Mouse (Mus musculus) hindlimb bud, embryonic 11.5 days (tissue): ENCODE measurements around the gene Ttc41.
A peak's percentile ranks its signal among the peaks of the same experiment; 100 is the strongest.

Source experiments
- DNase-seq: peaks from one replicate; pipeline ENCODE4 v3.0.0-alpha.2; 2012; ENCODE audit warnings: low read depth, low spot score; ENCODE audit errors: extremely low spot score

Ttc41 gene

DNA sequence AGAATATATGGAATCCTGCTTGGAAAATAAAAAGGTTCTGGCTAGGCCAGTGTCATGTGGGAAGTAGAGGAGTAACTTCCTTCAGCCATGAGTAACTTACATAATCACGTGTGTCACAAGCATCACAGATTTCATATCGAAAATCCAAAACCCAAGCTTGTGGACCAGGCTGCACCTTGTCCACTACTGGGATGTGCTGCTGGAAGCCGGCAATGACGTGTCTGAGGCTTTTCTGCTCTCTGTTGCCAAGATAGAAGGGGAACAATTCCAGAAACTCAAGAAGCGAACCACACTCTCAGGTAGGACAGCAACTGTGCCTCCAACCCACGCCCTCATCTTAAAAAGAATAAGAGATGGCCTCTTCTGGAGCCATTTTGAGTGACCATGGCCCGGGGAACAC is 38.7 kb downstream of the Ttc41 start:
- no peak for DNase-seq

DNA sequence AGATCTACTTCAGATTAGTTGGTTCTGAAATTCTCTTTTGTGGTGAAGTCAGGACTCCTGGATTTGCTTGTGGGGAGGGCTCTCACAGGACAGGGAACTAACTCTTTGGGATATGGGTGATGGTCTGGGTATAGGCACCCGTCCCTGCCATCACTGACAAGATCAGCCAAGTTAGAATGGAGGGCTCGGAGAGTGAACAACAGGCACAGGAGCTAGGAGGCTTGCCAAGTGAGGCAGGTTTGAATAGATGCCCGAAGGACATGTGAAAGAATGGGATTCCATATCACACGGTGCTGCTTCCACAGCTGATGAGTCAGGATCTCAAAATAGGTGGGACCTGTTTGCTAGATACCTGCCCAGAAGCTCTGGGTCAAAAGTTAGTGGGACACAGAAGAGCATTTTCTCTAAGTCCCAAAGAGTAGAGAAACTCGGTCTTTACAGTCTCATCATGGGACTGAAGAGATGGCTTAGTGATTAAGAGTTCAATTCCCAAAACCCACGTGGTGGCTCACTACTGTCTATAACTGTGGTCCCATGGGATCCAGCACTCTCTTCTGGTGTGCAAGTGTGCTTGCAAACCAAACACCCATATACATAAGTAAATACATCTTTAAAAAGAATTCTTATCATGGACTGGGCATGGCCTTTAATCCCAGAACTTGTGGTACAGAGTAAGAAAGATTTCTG is 50.3 kb downstream of the Ttc41 start:
- no peak for DNase-seq

DNA sequence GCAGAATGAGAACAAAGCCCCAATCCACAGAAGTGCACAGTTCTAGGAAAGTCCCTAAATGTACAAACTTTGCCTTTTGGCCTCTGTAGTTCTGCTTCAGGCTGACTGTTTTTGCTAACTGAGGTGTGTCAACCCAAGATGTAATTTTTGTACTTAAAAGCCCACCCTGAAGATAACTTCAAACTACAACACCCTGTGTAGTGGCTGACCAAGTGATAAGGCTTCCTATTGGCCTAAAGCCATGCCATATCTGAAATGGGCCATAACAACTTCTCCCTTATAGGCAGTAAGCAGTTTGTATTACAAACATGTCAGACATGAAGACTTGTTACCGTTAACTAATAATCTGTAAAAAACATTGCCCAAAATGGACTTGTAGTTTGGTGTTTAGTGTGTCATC is 52.1 kb downstream of the Ttc41 start:
- DNase-seq: no peak

DNA sequence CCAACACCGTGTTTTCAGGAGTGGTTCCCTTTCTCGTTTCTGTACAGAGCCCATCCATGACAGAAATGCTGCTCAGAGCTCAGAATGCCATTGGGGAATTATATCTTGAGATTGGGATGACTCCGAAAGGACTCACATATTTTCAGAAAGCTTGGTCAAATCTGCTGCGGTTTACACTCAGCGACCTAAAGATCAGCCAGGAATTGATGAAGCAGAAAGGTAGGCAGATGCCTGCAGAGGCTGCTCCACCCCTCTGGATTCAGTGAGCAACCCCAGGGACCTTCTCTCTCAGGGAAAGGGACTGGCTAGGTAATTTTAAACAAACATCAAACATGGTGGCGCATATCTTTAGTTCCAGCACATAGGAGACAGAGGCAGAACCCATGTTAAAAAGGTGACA is 52.6 kb downstream of the Ttc41 start:
- no peak for DNase-seq

DNA sequence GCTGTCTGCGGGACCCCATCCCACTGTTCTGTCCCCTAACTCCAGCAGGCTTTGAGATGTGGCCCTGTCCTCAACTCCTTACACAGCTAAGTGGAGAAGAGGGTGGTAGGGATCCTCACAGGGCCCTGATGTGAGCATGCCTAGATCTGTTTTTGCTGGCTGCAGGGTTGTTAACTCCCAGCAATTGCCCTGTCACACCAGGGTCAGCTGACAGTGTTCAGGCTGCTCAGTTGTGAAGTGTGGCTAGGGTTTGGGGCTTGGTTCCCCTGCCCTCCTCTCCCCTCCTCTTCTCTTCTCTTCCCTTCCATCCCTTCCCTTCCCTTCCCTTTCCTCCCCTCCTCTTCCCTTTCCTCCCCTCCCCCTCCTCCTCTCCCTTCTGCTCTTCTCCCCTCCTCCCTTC is 55.6 kb downstream of the Ttc41 start:
- no peak for DNase-seq

DNA sequence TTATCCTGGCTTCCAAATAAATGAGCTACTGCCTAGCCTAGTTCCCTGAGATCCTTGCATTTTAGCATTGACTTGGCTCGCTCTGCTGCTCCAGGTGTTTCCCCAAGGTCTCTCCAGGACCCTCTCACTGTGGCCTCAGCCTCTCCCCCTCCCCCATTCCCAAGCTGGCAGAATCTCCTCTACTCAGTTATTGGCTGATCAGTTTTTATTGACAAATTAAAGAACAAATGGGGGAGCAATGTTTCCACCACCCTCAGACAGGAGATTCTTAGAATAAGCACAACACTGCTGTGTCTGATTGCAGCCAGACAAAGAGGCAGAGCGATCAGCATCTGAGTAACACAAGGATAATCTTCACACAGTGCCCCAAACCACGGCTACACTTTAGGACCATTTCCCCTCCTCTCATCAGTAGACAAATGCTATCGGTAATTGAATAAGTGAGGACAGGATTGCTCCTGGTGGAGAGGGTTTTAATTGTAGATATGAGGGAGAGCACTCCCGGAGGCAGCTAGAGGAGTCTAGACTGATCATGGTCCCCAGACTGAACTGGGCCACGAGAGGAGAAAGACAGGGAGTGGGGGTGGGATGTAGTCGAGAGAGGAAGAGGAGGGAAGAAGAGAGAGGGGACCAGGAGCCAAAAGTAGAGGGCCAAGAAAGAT is 56.2 kb downstream of the Ttc41 start:
- no peak for DNase-seq

DNA sequence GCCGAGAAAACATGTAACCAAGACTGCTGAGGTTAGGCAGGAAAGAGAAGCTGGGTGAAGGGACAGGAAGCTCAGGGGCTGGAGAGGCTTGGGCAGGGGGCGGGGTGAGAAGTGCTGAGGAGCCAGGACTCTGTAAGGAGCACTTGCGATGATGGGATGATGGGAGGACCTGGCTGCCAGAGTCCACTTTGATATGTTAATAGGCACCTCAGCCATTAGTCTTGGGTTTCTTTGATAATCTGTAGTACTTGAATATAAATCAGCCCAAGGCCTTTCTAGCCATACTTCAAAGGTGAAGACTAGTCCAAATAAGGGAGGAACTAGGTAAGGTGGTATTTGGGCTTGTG is 56.7 kb downstream of the Ttc41 start:
- no peak for DNase-seq

DNA sequence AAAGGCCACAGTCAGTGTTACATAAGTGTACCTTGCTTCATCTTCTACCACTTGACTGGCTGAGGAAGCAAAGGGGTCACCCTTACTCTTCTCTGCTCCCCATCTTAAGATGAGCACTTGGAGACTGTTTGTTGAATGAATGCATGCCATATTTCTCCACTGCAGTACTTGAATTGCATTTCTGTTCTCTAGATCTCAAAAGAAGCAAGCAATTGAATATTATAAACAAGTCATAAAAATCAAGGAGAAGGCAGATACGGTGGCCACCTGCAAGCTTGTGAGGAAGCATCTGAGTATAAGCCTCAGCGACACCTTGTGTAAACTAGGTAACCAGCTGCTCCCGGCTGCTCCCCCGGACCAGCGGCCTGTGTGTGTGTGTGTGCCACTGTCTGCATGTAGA is 58.1 kb downstream of the Ttc41 start, which contains the start of gene Gm49358:
Gm49358 (plus strand) TSS at position 301 of the 400 bp plus-strand sequence.
- no peak for DNase-seq

DNA sequence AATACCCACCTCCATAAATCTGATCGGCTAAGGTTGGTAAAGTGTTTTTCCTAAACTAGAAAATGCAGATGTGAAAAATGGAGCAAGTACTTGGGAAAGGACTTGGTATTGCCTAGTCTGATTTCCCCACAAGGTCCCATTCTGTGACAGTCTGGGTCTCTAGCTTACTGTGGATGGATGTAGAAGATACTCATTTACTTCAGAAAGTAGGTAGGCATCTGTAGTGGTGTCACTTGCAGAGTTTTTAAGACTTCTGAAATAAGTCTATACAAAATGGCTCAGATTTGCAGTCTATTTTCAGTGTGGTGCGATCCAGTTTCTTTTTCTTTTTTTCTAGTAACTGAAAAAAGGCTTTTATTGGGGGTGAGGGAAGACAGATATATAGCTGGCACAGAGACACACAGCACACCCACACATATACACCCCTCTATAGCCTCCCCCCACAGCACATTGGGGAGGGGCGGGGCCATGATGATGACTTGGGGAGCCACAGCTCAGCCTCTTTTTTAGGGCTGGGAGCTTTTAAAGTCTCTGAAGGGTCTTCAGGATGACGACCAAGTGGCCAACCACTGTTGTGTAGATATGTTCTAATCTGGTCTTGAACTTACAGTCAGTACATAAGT is 59.8 kb downstream of the Ttc41 start:
- no peak for DNase-seq

DNA sequence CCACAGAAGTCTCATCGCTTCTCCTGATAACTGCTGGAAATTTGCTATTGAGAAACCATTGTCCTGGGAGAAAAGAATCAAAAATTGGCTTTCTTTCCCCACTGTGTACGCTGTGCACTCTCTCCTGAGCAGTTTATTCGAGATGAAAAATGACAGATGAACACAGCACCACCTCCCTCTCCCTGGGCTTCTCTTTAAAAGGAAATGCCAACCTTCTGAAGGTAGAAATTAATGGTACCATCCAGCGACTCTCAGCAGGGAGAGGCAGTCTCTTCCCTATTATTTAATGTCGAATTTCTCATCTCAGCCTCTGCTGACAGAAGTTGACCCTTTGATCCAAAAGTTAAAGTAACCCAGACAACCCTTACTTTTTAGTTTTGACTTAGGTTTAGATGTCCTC is 63.6 kb downstream of the Ttc41 start:
- DNase-seq: no peak

DNA sequence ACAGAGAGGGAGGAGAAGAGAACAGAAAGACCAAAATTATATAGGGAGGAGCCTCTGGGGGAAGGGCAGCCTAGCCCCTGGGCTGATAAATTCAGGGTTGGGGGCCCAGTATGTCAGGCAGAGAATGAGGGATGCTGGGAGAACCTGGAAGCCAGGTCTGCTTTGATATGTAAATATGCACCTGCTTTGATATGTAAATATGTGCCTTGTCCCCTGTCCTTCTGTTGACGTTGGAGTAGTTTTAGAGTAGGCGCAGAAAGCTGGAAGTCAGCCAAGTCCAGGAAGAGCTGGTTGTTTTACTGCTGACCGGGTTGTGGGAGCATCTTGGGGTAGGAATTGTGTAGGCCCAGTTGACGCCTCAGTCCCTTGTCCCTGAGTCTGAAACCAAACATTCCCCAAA is 64.2 kb downstream of the Ttc41 start:
- no peak for DNase-seq

DNA sequence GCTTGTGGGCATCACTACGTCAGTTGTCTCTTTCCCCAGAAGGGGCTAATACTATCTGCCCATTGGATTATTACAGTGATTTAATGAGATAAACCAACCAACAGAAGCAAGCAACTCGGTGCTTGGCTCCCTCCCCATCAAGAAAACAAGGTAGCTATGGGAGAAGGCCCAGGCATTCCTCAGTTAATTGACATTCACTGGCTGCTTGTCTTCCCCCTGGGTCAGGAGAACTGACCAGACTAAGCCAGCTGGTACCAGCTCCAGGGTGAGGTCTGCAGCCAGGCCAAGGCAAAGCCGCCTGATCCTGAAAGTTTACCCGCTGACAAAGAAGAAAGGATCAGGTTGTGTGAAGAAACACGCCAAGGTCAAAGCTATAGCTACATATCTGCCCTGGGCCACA is 66.1 kb downstream of the Ttc41 start:
- no peak for DNase-seq

DNA sequence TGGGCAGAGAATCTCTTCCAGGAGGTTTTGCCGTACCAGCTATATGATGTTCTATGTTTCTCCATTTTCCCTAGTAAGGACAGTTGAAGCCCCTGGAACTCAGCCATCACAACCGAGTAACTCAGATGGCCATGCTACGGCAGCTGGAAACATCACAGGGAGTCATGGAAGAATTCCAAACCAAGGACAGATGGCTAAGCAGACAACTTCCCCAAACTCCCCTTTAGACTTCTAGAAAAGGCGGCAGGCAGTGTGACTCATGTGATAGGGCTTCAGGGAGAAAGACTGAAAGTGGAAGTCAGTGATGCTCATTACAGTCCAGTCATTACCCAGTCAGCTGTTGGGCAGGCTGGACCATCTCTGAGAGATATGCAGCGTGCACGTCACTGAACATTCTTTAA is 66.6 kb downstream of the Ttc41 start:
- no peak for DNase-seq

DNA sequence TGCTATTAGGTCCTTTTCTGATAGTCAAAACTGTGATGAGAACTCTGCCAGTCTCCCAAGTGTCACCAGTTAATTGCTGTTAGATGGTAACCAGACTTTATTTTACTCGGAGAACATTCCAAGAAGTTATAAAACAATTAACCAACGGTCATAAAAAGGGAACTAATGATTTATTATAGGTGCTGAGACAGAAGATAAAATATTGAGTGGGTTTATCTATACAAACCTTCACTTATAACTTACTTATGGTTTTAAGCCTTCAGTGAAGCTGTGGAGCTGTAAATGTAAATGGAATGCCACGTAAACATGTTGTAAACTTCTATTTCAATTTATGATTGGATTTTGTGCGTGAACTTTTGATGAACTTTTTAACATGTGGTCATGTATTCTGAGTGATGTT is 67.7 kb downstream of the Ttc41 start:
- no peak for DNase-seq

DNA sequence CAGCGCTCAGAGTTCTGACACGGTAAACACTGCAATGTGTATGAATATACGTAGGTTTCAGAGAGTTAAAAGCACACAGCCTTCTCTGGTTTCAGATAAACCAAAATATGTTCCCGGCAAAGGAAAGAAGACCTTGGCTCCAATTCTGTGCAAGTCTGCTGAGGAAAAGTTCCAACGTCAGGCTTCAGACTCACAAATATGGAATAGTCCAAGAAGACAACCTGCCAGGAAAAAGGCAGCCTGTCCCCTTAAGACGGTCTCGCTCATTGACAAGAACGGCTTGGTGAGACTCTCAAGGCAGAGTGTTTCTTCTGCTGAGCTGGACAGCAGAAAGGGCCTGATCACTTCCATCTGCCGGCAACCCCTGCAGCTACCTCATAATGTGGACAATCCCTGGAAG is 70.7 kb downstream of the Ttc41 start:
- no peak for DNase-seq

DNA sequence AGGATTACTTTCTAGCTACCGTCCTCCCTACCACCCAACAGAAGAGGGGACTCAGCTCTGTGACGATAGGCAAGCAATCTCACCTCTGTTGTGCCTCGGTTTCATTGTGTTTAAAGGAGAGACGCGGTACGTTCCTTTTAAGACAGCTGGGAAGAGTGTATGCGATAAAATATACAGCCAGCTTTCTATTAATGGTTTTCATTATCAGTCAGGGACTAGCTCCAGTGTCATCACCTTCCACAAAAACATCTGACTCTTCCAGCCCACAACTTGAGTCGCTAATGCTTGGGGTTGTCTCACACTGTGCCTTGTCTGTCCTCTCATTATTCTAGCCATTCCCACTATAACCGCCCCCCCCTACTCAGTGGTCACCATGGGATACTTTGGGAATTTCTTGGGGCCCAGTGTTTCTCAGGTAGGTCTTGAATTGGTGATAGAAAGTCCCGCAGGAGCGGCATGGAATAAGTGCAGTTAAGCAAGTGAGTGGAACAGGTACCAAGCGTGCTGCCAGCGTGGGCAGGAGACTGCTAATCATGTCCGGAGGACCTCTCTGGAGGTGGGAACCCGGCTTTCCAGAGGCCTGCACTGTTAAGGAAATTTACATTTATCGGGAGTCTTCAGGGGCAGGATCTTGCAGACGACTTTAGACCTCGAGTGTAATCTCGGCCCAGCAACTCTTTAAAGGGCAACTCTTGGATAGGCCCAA is 72.2 kb downstream of the Ttc41 start:
- DNase-seq: no peak

DNA sequence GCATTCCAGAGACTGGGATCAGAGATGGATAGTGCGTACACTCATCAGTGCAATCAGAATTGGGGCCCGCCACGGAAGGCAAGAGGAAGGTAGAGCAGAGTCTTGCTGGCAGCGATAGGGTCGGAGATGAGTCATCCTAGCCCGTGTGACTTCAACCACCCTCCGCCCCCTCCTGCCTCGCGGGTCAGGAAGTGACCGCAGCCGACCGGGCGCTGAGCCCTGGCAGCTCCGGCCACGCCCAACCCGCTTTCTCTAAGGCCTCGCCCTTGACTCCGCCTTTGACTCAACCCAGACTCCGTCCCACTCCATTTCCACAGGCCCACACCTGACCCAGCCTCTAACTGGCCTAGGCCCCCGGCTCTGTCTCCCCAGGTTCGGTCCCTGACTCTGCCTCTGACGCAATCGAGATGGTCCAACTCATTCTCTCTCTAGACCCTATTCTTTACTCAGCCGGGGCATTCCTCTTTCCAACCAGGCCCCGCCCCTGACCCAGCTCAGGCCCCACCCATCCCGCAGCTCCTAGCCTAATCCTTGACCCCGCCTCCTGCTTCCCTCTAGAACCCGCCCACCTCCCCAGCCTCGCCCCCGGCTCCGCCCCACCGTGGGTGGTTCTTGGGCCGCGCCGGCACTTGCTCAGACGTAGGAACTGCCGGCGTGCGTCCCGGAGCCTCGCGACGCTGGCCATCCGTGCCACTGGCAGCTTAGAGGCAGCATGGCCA is 72.9 kb downstream of the Ttc41 start, which contains the start of gene Nt5dc3:
Nt5dc3 (plus strand) TSS at position 608 of the 719 bp plus-strand sequence.
- peak; percentile 85 for DNase-seq

DNA sequence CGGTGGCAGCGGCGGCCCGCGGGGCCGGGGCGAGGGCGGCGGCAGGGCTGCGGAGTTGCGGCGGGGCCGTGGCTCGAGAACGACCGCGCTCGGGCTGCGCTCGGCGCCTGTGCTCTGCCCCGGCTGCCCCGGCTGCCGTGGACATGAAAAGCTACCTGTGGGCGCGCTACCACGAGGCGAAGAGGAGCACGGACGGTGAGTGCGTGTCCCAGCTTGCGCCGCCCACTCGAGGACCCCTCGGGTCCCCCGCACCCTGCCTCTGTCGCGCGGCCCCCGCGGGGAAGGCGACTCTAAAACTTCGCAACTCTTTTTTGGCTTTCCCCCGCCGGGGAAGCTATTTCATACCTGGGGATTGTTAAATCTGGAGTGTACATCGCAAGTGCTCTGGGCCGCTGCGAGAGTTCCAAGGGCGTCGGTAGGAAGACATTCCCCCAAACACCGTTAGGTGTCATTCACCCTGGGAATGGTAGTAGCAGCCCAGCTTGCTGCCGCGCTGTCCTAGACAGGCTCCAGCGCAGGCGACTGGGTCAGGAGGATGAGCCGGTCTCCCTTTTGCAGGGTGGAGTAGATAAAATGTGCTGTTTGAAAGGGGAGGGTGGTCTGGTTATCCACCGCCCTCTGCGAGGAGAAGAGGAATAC is 73.6 kb downstream of the Ttc41 start:
- DNase-seq: no peak

DNA sequence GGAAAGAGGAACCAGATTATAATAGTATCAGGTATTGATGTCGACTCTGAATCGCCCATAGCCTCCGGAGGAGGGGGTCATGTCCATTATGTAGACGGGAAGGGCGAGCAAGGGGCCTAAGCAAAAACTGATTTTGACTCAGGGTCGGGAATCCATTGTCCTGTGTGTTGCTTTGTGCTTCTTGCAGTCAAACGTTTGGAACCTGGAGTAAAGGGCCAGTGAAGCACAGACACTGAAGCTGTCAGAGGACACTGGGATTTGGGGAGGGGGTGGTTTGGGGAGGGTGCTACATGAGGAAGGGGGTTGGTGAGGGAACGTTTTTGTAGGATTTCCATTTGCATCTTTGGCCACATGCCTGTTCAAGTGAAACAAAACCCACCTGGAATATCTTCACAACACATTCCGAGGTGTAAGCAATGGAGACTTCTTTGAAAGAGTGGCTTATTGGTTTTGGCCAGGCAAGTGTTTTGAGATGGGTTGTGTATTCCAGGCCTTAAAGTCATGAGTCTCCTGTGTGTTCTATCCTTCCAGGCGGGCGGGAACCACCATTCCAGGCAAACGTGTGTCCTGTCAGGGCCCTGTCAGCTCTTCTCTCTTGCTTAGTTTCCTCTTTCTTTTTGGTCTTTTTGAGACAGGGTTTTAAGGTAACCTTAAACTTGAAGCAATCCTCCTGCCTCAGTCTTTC is 74.3 kb downstream of the Ttc41 start:
- DNase-seq: no peak

DNA sequence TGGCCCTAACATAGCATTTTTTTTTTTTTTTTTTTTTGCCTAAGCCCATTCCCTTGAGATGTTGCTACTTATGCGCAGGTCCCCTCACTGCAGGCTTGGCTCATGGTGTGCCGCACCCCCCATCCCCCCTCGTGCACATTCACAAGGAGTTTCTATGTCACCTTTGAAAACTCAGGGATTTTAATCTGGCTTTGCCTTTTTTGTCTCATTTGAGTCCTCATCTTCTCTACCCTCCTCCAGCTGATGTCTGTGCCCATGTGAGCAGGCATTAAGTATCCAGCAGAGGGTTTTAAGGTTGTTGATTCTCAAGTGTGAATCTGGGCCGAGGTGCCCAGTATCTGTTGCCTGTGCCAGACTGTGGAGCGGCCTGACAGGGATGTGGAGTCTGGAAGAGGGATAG is 76.0 kb downstream of the Ttc41 start:
- DNase-seq: no peak
